Mouse (Mus musculus) frontal cortex, postnatal 36 days (tissue): ENCODE data around the gene Il31ra.

Experiments
- DNase-seq, 2 experiments: peaks; one replicate each; pipeline ENCODE4 v3.0.0; 2022; ENCODE audit warnings: low spot score in 2 of 2

Il31ra gene

DNA sequence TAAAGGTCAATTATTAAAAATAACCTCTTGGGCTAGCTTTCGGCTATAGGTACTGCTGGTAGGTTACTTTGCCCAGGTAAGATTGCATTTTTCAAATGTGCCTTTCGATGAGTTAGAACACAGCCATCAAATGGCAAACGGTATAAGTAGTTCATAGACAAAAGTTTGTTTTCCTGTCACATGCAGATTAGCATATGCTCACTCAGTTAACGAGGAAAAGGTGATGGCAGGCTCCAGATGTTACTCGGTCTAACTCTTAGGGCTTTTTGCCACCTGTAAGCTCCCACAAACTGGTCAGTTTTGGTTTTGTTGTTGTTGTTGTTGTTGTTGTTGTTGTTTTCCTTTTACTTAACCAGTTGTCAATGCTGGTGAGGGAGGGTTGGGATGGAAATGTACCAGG lies 85.7 kb downstream of the Il31ra start:
- DNase-seq = no peak

DNA sequence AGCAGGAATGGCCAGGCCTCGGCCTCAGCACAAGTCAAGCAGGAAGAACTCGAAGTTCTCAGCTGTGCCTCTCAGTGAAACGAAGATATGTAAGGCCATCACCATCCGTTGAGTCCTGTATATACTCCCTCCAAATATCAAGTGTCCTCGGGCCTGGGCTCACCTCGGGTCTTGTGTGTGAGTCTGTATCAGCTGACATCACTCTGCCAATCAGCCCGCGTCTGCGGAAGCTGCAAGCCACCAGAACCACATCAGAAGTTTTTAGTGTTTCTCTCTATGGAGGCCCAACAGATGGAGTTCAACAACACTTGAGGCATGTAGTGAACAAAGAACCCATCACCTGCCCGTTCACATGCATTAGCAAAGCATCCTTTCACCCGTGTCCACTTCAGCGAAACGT lies 86.5 kb downstream of the Il31ra start:
- DNase-seq = no peak

DNA sequence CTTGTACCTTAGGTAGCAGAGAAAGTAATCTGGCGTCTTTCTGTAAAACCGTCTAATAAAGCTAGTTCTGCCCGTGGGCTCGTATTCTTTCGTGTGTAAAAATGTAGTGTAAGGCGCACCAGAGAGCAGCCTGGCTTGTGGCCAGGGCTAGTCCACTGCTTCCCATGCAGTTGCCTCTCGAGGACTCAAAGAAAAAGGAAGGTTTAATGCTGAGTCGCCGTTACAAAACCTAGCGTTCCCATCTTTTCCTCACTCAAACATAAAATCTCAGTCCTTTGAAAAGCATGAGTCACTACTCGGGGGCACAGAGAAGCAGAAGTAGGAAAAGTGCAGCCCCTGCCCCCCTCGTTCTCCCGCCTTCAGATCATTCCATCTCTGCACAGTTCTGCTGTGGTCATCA lies 87.4 kb downstream of the Il31ra start:
- peak in 1 of 2 experiments; percentile 17 for DNase-seq

DNA sequence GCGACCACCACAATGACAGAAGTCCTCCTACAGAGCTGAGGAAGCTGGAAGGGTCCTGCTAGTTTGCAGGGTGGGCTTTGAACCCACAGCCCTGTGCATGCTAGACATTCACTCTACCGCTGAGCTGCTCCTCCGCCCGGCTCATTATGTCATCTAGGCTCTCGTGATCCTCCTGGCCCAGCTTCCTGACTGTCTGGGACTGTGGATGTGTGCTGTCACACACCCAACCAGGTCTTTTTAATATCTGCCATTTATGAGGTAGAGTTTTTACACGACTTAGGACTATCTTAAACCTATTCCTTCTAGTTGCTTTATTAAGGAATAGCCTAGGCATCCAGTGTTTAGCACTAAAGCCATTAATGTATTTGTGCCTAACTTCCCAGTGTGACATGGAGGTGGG lies 88.7 kb downstream of the Il31ra start:
- no peak for DNase-seq

DNA sequence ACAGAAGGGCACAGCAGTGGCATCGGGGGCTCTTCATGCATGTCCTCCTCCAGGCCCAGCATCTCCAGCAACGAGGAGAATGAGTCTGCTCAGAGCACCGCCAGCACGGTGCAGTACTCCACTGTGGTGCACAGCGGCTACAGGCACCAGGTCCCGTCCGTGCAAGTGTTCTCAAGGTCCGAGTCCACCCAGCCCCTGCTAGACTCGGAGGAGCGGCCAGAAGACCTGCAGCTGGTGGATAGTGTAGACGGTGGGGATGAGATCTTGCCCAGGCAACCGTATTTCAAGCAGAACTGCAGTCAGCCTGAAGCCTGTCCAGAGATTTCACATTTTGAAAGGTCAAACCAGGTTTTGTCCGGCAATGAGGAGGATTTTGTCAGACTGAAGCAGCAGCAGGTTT lies 90.3 kb downstream of the Il31ra start:
- no peak for DNase-seq

DNA sequence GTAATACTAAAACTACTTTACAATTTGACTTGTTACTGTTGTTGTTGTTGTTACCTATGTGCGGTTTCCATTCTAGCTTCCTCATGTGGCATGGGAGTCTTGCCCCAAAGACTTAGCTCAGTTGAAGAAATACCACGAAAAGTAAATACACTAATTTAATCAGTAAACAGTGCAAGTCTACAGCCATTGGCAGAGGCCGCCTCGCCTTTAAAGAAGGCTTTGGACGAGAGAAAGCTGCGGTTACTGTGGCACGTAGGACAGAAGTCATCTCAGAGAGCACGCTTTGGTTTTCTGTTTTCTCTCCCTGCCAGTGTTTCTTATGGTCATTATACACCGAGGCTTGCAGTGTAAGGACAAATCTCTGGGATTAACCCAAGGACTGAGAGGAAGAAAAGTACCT lies 93.7 kb downstream of the Il31ra start:
- no peak for DNase-seq

DNA sequence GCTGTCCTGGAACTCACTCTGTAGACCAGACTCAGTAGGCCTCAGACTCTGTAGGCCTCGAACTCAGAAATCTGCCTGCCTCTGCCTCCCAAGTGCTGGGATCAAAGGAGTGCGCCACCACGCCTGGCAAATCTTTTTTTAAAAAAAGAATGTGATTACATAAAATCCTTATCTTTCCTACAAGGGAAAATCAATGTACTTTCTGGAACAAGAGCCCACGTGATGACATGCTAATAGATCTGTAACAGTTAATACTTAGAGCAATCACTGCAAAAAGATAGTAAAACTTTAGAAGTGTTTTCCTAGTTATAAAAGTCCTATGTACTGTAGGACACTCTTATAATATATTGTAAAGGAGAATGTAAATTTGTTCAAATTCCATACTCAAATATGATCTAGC lies 94.1 kb downstream of the Il31ra start:
- no peak for DNase-seq

DNA sequence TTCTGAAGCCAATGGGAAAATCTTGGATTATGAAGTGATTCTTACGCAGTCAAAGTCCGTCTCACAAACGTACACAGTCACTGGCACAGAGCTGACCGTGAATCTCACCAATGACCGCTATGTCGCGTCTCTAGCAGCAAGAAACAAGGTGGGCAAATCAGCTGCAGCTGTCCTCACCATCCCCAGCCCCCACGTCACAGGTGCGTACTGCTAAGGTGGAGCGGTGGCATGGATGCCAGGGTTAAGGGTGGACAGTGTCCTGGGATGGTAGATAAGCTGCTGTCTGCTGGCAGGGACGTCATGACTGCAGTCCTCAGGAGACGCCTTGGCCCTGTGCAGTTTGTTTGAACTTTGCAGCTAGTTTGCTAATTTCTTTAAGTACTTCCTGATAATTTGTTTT lies 99.6 kb downstream of the Il31ra start:
- no peak for DNase-seq

DNA sequence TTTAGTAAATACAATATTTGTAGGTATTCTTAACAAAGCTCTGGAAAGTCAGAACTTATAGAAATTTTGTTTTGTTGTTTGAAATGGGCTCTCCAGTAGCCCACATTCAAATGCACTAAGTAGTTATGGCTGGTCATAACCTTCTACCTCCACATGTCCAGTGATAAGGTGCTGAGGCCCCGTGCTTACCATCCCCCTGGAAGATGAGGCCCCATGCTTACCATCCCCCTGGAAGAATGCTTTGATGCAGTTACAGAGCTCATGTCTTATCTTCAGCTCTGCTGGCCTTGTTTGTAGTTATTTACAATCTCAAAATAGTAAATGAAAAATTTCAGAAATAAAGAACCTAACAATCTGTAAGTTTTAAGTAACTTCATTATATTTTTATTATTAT lies 101.9 kb downstream of the Il31ra start:
- no peak for DNase-seq

DNA sequence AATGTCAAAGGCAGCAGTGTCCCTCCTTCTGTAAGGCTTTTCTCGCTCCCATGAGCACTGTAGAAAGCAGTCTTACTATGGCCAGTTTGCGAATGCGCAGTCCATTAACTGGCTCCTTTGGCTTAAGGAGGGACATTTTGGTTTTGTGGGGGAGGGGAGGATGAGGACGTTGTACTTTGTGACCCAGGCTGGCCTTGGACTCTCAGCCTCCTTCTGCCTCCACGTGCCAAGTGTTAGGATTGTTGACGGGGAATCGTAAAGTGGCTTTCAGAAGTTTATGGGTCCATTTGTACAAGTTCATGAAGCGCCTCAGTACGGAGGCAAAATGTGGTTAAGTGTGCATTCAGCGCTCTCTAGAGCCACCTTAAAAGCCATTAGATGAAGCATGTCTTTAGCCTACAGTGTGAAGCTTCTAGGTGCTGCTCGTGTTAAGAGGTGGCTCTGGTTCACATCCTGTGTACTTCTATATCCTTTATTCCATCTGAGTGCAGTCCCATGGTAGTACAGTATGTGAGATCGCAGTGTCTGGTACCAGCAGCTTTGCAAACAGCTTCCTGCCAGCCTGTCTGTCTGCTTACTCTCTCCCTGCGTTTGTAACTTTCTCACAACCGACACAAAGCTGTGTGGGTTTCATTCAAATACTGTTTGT lies 102.4 kb downstream of the Il31ra start:
- DNase-seq = no peak

DNA sequence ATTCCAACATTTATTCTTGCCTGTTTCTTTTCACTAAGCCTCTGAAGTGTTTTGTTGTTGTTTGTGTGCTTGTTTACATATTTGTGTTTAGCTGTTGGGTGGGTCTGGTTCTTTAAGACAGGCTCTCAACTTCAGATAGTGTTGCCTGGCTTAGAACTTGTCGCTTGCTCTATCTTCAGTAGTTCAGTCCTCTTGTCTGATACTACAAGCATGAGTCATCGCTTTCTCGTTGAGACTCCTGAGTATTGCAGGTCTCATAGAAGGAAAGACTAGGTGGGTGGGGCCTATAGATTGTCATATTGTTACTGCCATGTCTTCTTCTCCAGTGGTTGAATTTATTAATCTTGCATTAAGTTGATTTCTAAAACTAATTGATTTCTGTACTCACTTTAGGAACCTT lies 104.1 kb downstream of the Il31ra start:
- DNase-seq = no peak

DNA sequence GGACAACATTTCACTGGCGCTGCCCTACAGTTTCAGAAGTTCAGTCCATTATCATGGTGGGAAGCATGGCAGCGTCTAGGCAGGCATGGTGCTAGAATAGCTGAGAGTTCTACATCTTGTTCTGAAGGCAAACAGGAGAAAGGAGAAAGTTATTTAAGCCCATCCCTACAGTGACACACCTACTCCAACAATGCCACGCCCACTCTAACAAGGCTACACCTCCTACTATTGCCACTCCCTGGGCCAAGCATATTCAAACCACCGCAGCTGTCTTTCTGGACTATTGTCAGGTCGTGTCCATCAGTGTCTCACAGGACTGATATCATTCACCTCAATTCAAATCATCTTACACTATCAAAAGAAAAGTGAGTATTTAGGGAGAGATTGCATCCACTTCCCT lies 107.5 kb downstream of the Il31ra start:
- DNase-seq = no peak

DNA sequence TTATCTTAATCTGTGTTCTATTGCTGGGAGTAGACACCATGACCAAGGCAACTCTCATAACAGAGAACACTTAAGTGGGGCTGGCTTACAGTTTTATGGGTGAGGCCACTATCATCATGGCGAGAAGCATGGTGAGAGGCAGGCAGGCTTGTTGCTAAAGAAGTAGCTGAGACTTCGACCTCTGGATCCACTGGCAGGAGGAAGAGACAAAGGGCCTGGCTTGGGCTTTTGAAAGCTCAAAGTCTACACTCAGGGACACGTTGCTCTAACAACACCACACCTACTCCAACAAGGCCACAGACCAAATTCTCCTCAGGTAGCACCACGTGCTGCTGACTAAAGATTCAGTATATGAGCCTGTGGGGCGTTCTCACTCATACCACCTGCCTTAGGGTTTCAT lies 107.9 kb downstream of the Il31ra start:
- DNase-seq = no peak

DNA sequence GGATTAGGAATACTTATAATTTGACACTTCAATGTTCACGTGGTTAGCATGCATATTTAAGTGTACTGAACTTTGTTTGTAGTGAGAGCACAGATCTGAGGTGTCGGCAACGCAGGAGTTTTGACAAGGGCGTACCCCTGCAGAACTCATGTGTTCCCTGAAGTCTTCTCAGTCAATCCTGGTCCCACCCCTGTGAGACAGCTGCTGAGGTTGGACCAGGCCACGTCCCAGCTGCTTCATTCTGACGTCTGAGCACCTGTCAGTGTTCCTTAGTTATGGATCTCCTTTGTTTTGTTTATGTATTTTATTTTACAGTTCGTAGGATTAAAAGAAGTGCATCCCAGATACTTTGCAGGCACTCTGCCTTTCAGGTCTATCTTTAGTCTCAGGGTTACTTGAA lies 111.1 kb downstream of the Il31ra start:
- no peak for DNase-seq

DNA sequence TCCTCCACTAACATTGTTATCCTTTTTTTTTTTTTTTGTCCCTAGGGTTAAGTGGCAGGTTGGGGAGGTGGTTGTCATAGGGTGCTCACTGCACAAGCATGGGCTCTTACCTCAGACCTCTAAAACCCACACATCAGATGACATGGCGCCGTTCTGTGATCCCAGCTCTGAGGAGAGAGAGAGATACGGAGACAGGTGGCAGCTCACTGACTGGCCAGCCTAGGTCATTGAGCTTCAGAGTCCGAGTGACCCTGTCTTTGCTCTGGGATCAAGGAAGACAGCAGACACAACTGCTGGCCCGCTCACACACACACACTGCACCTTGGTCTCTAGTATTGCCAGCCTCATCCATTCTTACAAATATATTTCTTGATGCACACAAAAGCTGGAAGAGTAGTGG lies 111.6 kb downstream of the Il31ra start:
- DNase-seq = no peak

DNA sequence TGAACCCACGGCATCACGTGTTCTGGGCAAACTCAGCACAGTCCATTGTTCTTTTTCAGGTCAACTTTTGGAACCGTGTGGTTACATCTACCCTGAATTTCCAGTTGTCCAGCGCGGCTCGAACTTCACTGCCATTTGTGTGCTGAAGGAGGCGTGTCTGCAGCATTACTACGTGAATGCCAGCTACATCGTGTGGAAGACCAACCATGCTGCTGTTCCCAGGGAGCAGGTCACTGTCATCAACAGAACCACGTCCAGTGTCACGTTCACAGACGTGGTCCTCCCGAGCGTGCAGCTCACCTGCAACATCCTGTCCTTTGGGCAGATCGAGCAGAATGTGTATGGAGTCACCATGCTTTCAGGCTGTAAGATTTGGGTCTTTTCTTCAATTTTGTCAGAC lies 114.2 kb downstream of the Il31ra start:
- no peak for DNase-seq

DNA sequence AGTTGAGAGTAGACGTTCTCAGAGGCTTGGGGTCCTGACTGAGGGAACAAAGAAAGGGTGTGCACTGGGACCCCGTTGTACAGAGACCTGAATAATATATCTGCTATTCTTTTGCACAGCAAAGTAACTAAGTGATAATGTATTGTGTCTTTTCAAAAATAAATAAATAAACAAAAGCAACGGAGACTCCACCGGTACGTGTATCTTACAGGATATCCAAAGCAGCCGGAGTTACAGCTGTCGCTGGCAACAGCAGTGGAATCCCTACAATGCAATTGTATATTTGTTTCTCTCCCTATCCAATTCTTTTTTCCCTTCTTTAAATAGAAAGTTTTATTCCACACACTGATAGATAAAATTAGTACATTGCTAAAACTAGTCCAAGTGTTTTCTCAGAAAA lies 115.1 kb downstream of the Il31ra start:
- no peak for DNase-seq

DNA sequence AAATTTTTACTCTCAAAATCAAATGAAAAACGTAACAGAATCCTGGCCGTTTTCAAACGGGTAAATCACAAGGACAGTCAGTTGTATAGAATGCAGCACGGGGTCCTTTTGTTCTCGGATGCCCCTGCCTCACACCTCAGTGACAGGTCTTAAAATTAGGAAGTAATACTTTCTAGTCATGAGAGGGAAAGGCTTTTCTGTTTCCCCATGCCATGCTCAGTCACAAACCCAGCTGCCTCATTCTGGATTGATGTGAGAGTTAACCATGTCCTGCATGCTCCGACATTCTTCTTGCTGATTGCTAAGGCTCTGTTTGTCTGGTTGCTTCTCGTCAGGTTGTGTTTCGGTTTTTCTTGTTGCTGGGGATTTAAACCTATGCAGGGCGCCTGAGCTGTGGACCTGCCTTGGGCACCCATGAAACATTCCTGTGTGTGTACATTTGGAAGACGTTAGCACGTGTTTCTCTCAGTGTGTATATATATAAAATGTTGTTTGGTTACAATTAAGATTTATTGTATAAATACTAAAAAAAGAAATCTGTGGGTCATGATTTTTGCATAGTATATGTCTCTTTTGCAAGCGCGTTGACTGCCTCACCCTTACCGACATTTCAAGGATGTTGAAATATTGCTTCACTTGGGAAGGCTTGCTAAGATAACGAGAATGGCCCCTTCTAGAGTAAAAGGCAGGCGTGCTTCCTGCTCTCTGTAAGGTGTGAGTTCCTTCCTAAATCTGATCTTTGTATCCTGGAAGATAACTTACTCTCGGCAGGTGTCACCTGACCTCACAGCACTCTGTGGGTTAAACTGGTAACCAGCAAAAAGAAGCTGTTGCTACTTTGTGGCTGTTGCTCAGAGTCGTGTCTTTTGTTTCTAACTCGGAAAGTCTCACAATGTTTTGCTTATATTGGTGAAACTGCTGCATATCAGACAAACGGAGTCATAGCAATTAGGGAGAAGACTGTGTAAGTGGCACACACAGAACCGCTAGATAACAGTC lies 120.1 kb downstream of the Il31ra start:
- no peak for DNase-seq

DNA sequence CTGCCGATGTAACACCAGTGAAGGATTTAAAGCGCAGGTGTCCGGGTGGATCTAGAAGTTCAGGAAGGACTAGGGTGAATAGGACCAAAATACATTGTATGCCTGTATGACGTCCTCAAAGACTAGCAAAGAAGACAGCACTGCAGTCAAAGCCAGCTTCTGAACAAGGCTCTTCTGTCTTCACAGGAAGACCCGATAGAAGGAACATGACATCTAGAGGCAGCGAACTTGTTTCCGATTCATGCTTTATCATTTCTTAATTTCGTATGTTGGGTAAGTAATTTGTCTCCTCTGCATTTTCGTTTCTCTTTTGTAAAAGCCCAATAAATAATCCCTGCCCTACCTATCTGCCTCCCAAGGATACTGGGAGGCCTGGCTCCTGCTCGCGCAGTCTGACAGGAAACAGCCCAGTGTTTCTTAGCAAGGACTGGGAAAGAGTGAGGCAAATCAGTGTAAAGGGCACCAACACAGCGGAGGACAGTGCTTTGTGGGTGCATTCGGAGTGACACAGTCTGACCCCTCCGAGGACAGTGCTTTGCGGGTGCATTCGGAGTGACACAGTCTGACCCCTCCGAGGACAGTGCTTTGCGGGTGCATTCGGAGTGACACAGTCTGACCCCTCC lies 121.6 kb downstream of the Il31ra start:
- DNase-seq = no peak

DNA sequence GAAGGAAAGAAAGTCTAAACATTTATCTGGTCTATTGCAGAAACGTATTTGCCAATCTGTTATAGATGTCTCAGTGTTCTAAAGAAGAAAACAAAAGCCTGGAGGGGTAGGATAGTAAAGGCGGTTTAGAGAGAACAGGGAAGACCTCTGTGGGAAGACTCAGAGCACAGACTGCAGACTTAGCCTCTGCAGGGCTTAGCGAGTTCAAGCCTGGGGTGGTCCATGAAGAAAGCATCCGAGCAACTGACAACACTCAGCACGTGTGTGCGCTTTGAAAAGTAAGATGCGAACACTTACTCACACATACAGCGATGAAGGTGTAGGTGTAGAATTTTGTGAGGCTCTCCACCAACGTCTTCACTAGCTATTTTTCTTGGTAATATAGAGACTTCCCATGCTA lies 123.0 kb downstream of the Il31ra start:
- DNase-seq = no peak
